Mouse (Mus musculus): Measurements from ENCODE around the gene Sod2.
"Not testable (repeated sequence)": the region's sequence is repeated elsewhere in the genome, so short reads cannot be mapped to it uniquely, and the experiment has no call there.

Gene Sod2

GRCm38 (mm10) chr17:13006546-13006945 is at the start of gene Sod2:
TSS of gene Sod2 (plus strand) at chr17:13006846.
- not testable (repeated sequence) for DNase-seq

GRCm38 (mm10) chr17:12959377-12959776 is 47.3 kb upstream of the Sod2 start:
- not testable (repeated sequence) for DNase-seq

GRCm38 (mm10) chr17:12960331-12960873 is 46.2 kb upstream of the Sod2 start, which contains the start of gene Acat2:
TSS of gene Acat2 (minus strand) at chr17:12960747.
- DNase-seq = peak; percentile 97

- DNase-seq = no peak
Measured at GRCm38 (mm10) chr17:12963476-12963875, 43.2 kb upstream of the Sod2 start.

GRCm38 (mm10) chr17:12967173-12967572 is 39.5 kb upstream of the Sod2 start:
- DNase-seq = no peak

GRCm38 (mm10) chr17:12973851-12974250 is 32.8 kb upstream of the Sod2 start:
- no peak for DNase-seq

- no peak for DNase-seq
Measured at GRCm38 (mm10) chr17:12978546-12978945, 28.1 kb upstream of the Sod2 start.

- DNase-seq = no peak
Measured at GRCm38 (mm10) chr17:12983988-12984387, 22.7 kb upstream of the Sod2 start.

GRCm38 (mm10) chr17:12988096-12988495 is 18.6 kb upstream of the Sod2 start:
- peak; percentile 48 for DNase-seq

- DNase-seq = no peak
Measured at GRCm38 (mm10) chr17:12990567-12991145, 16.0 kb upstream of the Sod2 start.

- DNase-seq = no peak
Measured at GRCm38 (mm10) chr17:12991194-12991634, 15.4 kb upstream of the Sod2 start.

GRCm38 (mm10) chr17:12991635-12992358 is 14.8 kb upstream of the Sod2 start:
- peak; percentile 96 for DNase-seq

GRCm38 (mm10) chr17:12992470-12992991 is 14.1 kb upstream of the Sod2 start:
- DNase-seq = peak; percentile 99

- DNase-seq = no peak
Measured at GRCm38 (mm10) chr17:12994069-12994468, 12.6 kb upstream of the Sod2 start, which contains the start of gene Wtap. TSS of gene Wtap (minus strand) at chr17:12994169.

- peak; percentile 76 for DNase-seq
Measured at GRCm38 (mm10) chr17:12996345-12996744, 10.3 kb upstream of the Sod2 start.

- DNase-seq = no peak
Measured at GRCm38 (mm10) chr17:12997890-12998289, 8.8 kb upstream of the Sod2 start.

- DNase-seq = no peak
Measured at GRCm38 (mm10) chr17:12999069-12999468, 7.6 kb upstream of the Sod2 start.

- not testable (repeated sequence) for DNase-seq
Measured at GRCm38 (mm10) chr17:13002243-13002642, 4.4 kb upstream of the Sod2 start.

- DNase-seq = not testable (repeated sequence)
Measured at GRCm38 (mm10) chr17:13004436-13004835, 2.2 kb upstream of the Sod2 start.

- DNase-seq = no peak
Measured at GRCm38 (mm10) chr17:13006984-13007383, 338 bp downstream of the Sod2 start.

- DNase-seq = peak; percentile 99
Measured at GRCm38 (mm10) chr17:13007730-13008425, 1.2 kb downstream of the Sod2 start.

- peak; percentile 58 for DNase-seq
Measured at GRCm38 (mm10) chr17:13008528-13008927, 1.9 kb downstream of the Sod2 start.

GRCm38 (mm10) chr17:13009887-13010286 is 3.2 kb downstream of the Sod2 start:
- no peak for DNase-seq
